Mouse (Mus musculus): ENCODE data around the gene Sult2b1.

The Sult2b1 gene

DNA sequence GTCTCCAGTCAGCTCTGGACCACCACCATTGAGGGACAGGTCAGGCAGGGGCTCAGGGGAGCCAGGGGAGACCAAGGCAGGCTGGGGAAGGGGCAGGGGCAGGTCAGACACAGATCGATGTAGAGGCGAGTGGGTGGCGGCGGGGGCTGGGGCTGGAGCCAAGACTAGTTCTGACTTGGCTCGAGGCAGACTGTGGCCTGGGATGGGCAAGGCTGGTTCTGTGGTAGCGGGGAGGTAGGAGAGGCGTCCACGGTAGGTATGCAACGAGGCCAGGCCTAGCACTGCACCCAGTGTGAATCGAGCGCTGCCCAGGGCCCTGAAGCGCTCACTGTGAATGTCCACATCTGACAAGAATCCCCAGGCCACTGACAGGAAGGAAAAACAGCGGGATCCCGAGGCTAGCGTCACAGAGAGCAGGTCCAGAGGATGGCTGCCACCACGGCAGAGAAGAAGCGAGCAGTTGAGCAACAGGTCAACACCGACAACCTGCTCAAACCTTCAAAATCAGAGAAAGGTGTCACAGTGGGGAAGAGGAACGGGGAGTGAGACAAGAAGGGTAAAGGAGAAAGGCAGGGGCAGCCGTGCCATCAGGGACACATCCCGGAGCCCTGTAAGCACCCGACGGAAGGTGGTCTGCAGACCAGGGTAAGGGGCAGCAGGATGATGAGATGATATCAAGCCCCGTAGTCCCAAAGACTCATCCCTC lies 73.0 kb downstream of the Sult2b1 start:
- DNase-seq (ENCODE audit: low read depth) = no peak

DNA sequence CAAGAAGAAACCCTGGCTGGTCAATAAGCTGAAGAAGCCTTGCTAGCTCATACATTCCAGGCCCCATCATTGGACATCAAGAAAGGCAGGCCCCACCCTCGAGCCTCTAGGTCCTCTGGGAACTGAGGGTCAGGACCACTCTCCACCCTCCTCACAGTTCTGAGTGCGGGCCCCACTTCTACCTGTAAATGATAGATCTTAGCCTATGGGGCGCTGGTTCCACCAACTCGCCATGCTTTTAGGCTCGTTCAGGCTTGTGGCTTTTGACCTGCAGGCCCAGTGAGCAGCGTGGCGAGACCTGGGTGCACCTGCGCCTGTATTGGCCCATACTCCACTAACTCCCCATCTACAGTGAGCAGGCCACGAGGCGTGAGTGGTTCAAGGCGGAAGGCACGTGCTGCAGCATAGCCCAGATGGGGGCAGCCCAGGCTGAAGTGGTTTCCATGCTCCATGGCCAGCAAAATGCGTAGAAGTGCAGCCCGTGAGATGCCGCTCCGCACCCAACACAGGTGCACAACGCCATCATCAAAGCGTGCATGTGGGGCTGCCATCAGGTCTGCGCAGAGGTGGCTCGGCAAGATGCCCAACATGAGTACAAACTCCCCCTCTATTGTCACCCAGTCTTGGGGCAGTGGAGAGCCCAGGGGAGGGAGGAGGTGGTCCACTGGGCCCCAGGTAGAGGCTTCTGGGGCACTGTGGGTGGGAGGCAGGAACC lies 73.8 kb downstream of the Sult2b1 start:
- DNase-seq (ENCODE audit: low read depth) = no peak

DNA sequence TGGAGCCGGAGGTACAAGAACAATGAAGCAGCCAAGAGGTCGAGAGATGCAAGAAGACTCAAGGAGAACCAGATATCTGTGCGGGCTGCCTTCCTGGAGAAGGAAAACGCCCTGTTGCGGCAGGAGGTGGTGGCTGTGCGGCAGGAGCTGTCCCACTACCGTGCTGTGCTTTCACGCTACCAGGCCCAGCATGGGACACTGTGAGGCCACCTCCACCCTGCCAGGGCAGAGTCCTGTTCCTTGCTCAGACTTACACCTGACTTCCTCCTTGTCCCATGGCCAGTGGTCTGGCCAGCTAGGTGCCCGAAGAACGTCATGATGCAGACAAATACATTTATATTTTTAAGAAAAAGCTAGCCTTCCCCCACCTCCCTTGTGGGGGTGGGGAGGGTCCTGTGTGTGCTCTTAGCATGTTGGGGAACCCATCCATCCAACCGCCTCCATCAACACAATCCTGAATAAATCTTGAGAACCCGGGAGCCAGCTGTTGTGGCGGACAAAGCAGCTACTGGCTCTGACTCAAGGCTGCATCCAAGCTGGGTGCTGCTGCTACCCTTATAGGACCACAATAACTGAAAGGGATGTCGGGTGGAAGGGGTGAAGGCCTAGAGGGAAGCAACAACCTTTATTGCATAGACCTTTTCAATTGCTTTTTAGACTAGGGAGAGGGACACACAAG lies 74.7 kb downstream of the Sult2b1 start:
- no peak for DNase-seq (ENCODE audit: low read depth)

DNA sequence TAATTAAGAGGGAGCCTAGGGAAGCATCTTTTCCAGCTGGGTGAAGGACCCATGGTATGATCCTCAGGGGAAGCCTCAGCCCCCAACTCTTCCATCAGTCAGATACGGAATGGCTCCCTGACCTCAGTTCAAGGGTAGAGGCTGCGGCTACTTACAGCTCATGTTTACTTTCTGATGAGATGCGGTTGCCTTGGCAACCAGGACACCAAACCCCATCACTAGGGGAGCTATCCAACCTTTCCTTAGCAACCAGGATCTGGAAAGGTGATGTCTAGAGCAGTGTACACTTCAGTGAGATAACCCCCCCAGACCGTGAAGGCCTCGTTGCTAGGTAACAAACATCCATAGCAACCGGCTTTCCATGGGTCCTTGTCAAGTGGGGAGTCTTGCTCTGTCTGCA lies 75.4 kb downstream of the Sult2b1 start:
- no peak for DNase-seq (ENCODE audit: low read depth)

DNA sequence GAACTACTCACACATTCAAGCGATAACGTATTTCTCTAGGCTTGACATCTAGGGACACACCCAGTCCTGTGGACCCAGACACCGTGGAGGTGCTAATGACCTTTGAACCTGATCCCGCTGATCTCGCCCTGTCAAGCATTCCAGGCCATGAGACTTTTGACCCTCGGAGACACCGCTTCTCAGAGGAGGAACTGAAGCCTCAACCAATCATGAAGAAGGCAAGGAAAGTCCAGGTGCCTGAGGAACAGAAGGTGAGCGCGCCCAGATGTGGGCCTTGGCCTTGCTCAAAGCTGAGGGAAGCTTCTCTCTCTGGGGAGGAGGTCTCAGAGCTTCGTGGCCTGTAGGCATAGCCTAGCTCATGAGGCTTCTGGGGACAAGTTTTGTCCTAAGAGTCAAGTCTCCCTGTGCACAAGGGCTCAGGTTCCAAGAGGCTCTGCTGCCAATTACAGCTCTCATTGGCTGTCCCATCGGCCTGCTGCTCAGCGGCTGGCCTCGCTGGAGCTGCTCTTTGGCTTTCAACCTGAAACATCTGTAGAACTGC lies 76.2 kb downstream of the Sult2b1 start:
- peak; percentile 38 for DNase-seq (ENCODE audit: low read depth)

DNA sequence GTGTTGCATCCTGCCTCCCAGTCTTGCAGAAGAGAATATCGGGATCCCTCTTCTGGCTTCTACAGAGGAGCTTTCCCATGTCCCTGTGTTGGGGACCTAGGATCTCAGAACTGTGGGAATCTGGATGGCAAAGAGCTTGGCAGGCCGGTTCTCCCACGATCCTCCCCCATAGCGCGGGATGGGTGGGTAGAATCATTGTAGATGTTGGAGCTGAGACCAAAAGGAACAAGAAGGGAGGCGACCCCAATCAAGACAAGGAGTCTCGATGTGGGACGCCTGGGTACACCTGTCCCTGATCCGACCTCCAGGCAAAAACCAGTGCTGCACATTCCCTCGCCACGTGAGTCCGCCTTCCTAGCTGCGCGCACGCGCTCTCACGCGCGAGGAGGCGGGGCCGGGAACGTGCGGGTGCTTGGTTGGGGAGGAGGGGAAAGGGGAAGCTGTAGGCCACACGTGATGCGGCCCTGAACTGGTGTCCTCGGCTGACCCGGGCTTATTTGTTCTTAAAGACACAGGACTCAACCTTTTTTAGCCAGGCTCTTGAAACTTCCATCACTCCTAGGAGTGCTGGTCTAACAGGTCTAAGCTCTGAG lies 77.0 kb downstream of the Sult2b1 start:
- DNase-seq (ENCODE audit: low read depth) = peak; percentile 98

DNA sequence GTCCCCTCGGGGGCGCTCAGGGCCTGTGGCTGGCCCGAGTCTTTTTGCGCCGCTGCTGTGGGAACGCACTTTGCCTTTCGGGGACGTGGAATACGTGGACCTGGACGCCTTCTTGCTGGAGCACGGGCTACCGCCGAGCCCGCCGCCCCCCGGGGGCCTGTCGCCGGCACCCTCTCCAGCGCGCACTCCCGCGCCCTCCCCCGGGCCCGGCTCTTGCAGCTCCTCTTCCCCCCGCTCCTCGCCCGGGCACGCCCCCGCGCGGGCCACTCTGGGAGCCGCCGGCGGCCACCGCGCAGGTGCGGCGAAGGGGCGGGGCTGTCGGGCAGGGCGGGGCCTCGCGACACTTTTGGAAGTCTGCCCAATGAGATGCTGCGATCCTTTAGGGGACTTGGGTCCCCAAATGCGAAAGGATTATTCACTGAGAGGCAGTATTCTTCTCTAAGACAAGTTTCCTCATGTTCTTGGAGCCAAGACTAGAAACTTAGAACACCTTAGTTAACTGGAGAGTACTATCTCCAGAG lies 77.7 kb downstream of the Sult2b1 start:
- peak; percentile 93 for DNase-seq (ENCODE audit: low read depth)

DNA sequence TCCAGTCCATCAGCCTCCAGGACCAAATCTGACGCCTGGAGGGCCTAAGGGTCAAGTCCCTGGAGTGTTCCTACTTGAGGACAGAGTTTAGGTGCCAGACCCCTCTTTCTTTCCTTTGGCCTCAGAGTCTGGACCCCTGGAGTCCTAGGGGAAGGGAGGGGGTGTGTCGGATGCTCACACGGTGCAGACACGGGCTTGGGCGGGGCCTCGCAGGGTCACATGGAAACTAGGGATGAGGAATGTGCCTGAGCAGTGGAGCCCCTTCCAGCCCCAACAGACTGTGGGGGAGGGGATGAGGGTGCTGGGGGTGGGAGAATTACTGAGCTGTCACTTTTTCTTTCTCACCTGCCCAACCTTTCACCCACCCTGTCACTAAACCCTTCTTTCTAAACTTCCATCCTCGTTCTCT lies 78.6 kb downstream of the Sult2b1 start:
- peak; percentile 79 for DNase-seq (ENCODE audit: low read depth)

DNA sequence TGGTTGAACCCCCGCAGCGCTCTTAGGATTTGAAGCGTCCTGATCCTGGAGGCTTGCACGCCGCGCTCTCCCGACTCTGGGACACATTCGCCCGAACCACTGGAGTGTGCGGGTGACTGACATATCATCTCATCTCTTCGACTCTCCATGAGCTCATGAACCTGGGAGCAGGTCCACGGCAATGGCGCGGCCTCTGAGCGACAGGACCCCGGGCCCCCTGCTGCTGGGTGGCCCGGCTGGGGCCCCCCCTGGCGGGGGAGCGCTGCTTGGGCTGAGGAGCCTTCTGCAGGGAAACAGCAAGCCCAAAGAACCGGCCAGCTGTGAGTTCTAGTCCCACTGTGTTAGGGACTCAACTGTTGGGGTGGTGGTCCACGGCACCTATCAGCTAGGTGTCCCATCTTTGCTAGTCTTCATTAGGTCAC lies 79.0 kb downstream of the Sult2b1 start:
- DNase-seq (ENCODE audit: low read depth) = no peak

DNA sequence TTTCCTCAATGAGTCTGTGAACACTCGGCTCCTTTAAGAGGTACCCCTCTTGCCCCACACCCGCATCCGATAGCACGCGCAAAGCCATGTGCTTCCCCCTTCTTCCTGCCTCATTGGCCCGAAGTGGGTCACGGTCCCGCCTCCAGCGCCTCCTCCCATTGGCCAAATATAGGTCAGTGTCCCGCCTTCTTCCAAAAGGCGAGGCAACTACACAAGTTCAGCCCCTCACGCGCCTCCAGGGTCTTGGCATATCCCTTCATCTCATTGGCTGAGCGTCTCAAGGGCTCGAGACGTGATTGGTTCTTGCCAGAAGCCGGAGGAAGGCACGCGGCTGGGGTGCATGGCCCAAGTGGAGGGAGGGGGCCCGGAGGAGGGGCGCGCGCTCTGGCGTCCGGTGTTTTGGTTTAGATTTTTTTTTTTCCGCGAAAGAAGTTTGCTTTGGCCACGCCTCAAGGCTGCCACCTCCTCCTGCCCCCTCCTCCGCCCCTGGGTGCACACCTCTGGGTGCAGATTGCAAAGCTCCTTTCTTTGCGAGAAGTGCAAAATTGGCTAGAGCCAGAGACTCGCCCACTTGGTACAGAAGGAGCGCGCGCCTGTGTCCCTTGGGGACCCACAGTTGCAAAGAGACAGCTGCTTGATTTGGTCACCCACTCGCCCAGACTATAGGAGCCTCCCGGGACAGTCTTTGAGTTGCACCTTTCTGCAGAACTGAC lies 79.6 kb downstream of the Sult2b1 start, which contains the start of gene Dbp:
TSS of gene Dbp (plus strand) at position 359 of the 713 bp plus-strand sequence.
- DNase-seq (ENCODE audit: low read depth) = peak; percentile 100

DNA sequence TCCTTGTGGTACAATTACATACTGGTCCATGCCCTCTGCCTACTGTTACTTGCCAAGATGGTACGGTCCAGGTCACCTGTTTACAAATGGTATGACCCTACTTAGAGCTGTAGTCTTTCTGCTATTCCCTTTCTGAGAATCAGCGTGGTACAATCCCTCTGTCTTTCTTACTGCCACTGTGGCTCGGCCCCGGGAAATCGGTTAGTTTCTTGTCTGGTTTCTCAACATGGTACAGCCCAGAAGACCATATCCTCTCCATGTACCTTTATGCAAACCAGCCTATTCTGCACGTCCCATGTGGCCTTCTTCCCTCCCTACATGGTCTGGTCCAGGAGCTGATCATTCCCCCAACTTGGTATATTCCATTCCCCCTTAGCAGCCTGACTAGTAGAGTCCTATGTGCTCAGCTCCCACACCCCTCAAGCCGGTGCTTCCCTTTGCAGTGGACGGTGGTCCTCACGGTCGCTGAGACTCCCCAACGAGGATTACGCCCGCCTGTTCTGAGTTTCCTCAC lies 80.4 kb downstream of the Sult2b1 start:
- peak; percentile 97 for DNase-seq (ENCODE audit: low read depth)

DNA sequence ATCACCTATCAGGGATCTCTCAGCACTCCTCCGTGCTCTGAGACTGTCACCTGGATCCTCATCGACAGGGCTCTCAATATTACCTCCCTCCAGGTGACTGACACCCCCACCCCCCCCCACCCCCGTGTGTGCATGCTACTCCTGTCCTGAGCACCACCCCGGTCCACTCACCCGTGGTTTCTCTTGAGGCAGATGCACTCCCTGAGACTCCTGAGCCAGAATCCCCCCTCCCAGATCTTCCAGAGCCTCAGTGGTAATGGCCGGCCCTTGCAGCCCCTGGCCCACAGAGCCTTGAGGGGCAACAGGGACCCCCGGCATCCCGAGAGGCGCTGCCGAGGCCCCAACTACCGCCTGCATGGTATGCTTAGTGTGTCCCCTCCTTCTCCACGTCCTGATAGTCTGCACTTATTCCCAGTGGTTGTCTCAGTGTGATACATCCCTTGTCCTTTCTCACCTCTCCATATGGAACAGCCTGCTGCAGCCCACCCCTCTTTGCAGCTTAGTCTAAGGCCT lies 80.9 kb downstream of the Sult2b1 start:
- DNase-seq (ENCODE audit: low read depth) = no peak

DNA sequence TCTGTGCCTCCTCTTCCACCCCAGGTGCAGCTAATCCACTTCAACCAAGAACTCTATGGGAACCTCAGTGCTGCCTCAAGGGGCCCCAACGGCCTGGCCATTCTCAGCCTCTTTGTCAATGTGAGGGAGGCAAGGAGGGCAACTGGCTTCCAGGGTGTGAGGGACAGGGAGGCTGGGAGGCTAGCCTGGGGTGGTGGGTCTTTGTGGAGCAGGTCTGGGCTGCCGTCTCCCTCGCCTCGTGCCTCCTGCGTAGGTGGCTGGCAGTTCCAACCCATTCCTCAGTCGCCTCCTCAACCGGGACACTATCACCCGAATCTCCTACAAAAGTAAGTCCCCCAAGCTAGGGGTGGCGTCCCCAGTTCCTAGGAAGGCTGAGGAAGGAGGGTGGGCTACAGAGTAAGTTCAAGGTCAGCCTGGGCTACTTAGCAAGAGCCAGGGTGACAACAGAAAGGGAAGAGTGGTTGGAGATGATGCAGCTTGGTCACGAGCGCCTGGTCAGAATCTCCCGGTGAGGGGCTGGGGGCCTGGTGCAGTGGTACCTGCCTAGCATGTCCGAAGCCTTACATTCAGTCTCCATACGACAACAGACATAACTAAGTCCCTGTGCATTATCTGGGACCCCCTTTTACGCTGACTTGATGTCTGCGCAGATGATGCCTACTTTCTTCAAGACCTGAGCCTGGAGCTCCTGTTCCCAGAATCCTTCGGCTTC lies 81.5 kb downstream of the Sult2b1 start:
- DNase-seq (ENCODE audit: low read depth) = no peak

DNA sequence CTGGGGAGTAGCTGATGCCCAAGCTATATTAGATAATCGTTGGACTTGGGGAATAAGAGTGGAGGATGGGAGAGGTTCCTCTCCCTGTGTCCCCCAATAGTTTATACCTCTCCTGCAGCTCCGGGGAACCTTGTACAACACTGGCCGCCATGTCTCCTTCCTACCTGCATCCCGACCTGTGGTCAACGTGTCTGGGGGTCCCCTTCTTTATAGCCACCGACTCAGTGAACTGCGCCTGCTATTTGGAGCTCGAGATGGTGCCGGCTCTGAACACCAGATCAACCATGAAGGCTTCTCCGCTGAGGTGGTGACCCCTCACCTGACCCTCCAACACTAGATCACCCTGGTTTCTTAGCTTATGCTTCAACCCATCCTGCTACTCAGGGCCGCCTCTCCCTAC lies 82.2 kb downstream of the Sult2b1 start:
- DNase-seq (ENCODE audit: low read depth) = no peak

DNA sequence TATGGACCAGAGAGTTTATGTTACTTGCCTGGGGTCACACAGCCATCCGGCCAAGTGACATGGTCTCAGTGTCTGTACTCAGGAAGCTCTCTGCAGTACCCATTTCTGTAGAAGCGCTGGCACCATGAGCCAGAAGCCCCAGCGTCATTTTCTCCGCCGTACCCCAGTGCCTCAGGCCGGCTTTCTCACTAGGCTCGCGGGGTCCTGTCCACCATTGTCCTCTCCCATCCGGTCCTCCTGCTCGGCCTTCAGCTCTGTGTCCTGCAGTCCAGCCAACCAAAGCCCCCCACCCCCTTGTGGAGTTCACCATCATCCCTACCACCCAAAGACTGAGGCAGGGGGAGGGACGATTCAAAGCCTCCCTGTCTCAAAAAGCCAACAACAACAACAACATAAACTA lies 82.9 kb downstream of the Sult2b1 start:
- no peak for DNase-seq (ENCODE audit: low read depth)

DNA sequence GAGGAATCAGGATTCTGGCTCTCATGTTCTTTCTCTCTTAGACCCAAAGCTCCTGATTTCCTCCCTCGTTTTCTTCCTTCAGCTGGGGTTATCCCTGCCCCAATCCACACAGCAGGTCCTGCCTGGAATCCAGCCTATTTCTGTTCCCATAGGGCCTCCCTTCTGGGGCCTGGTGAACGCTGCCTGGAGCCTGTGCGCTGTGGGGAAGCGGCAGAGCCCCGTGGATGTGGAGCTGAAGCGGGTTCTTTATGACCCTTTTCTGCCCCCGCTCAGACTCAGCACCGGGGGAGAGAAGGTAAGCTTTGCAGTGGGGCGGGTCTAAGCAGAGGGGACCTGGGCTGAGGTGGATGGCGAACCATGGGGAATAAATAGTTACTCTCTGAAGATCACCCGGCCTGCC lies 83.4 kb downstream of the Sult2b1 start:
- no peak for DNase-seq (ENCODE audit: low read depth)

DNA sequence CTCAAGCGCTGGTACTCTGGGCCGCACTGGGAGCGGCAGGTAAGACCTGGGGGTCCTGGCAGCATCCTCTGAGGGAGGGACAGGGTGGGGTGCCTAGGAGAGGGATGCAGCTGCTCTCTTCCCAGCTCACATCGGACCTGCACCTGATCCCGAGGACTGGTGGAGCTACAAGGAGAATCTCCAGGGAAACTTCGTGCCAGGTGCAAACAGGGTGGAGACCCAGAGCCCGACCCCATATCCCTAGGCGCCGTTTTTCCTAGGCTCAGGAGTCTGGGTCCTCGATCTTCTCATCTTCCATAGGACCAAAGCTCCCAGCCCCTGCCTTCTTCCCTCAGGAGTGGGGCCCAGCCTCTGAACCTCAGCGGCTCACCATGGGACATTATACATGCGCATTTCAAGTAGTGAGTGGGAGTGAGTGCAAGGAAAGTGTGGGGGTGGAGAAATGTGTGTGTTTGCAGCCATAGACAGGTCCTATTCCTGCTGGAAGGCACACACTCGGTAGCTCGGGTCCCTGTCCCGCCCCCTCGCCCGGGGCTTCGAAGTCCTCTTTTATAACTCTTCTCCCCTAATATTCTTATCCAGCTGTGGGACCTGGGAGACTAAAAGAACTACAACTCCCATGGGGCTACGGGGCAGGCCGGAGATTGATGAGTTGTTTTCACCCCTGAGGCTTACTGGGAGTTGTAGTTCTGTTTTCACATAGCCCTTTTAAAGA lies 84.0 kb downstream of the Sult2b1 start:
- DNase-seq (ENCODE audit: low read depth) = peak; percentile 67

DNA sequence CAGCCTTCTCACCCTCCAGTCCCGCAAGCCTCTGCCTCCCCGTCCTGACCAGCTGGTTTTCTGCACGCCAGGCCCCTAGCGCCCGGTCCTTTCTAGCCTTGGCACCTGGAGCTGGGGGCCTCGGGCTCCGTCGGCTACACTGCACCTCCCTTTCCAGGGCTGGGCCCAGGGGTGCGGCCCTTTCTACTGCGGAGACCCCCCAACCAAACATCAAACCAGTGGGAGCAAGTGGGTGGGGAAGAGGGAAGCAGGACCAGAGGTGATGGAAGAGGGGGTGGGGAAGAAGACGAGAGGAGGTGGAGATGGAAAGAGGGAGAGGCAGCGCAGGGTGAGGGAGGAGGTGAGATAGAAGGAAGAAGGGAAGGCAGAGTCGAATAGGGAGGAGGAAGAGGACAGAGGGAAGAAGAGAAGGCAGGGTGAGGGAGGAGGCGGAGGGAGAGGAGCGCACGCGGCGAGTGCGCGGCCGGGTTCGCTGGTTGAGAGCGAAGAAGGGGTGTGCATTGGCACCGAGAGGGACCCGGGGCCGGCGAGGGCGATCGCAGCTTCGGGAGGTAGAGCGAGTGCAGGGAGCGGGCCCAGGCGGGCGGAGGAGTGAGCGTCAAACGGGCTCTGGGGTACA lies 84.8 kb downstream of the Sult2b1 start, which contains the start of gene Car11:
TSS of gene Car11 (plus strand) at position 321 of the 619 bp plus-strand sequence.
- DNase-seq (ENCODE audit: low read depth) = no peak

DNA sequence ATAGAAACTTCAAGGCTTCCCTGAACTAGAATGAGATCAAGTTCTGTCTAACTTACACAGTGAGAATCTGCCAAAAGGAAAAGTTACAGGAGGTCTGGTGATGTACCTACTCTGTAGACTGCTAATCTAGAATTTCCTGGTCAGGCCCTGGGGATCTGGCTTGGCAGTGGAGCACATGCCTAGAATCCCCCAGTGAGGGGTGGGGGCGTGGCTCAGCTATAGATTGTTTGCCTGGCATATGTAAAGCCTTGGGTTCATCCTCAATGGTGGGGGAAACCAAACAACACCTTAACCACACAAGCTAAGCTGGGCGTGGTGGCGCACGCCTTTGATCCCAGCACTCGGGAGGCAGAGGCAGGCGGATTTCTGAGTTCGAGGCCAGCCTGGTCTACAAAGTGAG lies 86.6 kb downstream of the Sult2b1 start:
- no peak for DNase-seq (ENCODE audit: low read depth)
